Mouse (Mus musculus): ENCODE data around the gene Tmtc3. TPM values are rescaled to one million over a fixed set of nuclear protein-coding genes. Genes with fewer than 3 reads are reported as not detected.
"Not testable (repeated sequence)": the region's sequence is repeated elsewhere in the genome, so short reads cannot be mapped to it uniquely, and the experiment has no call there.

Tmtc3 gene
- 10 to 100 TPM; 24.8 to 25.4 TPM for total RNA-seq (2021)
- long read RNA-seq, experiment 1, partial matches to known transcripts, result 1 of 5 reads
- long read RNA-seq, experiment 1, other reads (novel, unspliced or antisense), result 4 of 5 reads
- long read RNA-seq, experiment 2, full-length matches to known transcripts, result 1 of 2 reads
- long read RNA-seq, experiment 2, partial matches to known transcripts, result 0 of 2 reads
- long read RNA-seq, experiment 2, other reads (novel, unspliced or antisense), result 1 of 2 reads

DNA sequence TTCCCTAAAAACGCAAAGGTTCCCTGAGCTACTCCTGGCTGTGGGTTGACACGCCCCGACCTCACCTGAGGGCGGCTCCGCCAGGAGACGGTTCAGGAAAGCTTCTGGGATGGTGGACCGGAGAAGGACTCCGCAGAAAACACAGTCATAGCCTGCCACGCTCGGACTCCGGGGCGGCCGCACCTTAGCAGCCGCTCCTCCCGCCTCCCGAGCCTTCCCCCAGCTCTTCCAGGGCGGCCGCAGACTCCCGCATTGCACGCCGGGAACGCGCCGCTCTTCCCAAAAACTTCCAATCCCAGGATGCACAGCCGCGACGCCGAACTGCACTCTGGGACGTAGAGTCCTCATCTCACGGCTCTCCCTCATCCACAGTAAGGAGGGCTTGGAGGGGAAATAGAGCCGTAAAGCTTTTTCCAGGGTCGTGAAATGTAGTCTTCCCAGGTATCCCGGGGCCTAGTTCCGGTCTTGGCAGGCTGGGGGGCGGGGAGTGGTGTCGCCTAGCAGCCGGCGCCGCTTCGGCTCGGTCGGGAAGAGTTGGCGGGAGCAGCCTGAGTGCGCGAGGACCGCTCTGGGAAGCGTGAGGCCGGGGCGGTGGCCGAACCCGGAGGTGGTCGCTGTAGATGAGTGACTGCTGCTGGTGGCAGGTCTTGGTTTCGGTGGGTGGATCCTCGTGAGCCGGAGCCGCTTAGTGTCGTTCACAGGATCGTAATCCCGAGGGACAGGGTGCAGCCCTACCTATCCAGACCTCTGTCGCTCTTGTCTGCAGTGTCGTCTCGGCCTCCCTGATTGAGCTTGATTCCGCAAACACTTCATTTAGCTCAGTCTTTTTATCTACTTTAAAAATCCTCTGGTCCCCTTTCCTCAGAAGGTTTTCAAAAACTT, at the start of gene Tmtc3, which contains the start of gene Cep290:
TSS of gene Tmtc3 (minus strand) at position 254 of the 882 bp plus-strand sequence.
TSS of gene Cep290 (plus strand) at position 462 of the 882 bp plus-strand sequence.
- DNase-seq (ENCODE audit: low spot score in 2 of 2), result peak; percentile 74 to 83

DNA sequence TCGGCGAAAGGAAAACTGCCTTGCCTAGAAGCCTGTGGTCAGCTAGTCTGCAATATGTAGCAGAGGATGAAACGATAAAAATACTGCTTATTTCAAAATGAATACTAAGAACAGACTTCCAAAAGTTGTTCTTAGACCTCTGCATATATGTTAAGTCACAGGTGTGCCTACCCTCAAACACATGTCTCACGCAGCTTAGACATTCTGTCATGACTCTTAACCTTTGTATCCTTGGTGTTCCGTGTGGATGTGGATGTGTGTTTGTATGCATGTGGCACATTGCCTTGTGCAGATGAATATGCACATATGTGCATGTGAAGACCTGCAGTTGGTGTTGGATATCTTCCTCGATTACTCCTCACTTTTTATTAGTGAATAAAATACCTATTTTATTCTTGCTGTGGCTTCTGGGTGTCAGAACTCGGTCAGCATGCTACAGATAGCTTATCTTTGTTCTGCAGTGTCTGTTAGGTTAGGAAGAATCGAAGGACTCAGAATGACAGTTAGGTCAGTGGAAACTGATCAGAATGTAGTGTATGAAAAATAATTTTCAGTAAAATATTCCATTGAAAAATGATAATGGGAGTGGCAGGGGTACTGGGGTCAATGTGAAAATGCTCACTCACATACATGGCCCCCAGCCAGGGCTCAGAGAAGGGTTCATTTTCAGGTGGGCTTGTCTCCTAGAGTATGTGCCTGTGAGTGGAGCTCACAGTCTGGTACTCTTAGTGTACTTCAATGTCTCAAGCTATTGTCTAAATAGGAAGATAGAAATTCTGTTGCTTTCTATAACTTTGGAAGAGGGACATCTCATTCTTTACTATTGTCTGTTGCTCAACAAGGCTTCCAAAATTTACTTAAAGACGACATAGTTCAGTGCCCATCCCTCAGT, 37.6 kb upstream of the Tmtc3 start:
- DNase-seq (ENCODE audit: low spot score in 2 of 2), result no peak

DNA sequence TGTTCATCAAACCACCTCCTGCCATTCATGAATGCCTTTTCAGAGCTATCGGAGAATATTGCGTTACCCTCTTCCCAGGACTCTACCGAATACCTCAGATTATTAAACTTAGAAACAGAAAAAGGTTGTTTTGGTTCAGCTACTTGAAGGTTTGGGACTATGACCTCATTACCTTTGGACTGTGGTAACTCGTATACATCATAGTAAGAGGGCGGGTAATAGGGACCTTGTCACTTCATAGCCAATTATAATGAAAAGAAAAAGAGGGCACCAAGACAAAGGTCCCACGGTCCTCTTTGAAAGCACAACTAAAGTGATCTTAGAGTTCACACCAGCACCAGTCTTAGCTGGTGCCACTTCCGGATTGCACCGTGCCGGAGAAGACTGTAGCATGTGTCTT, 35.2 kb upstream of the Tmtc3 start:
- DNase-seq (ENCODE audit: low spot score in 2 of 2), result no peak

DNA sequence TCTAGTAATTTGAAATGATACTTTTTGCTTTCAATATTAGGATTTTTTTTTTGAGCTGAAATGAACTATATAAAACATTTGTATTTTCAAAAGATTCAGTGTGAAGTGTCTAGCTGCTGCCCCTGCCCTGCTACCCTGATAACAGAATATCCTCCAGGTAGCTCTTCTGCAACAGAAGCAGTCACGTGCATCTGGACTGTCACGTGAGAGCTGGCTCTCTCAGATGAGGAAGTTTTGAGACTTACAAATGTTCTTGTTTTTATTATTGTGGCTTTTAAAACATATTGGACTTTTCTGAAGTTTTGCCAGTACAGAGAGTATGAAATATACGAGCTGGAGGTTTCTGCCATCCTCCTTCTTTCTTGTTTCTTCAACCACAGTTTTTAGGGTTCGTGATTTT, 34.5 kb upstream of the Tmtc3 start:
- DNase-seq (ENCODE audit: low spot score in 2 of 2), result no peak

DNA sequence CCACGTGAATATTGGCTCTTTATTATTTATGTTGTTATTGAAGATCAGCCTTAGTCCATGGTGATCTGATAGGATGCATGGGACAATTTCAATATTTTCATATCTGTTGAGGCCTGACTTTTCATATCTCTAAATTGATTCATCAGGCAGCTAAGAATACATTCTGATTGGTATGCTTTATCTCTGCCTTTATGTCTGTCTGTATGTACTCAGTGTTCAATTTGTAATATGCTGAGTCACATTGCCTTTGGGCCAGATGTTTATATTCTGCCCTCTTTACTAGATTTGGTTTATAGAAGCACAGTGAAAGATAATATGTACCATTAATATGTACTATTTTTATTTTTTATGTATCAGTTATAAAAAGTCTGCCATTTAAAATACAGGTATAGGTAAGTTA, 21.0 kb upstream of the Tmtc3 start:
- no peak for DNase-seq (ENCODE audit: low spot score in 2 of 2)

DNA sequence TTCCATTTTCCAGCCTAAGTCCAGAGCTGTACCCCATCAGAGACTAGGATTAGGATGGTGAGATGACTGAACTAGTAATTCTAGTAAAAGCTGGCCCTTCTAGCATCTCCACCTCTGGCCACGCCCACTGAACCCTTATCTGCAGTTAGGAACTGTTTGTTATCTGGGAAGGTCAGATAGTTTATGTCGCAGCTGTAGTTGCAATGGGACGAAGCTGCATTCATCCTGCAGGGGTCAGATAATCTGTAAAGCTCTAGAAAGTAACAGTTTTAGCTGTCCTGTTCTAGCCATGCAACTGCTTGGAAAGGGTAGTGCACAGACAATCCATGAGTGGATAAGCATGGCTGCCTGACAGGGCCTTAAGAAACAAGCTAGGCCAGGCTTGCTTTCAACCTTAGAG, 11.2 kb upstream of the Tmtc3 start:
- no peak for DNase-seq (ENCODE audit: low spot score in 2 of 2)

DNA sequence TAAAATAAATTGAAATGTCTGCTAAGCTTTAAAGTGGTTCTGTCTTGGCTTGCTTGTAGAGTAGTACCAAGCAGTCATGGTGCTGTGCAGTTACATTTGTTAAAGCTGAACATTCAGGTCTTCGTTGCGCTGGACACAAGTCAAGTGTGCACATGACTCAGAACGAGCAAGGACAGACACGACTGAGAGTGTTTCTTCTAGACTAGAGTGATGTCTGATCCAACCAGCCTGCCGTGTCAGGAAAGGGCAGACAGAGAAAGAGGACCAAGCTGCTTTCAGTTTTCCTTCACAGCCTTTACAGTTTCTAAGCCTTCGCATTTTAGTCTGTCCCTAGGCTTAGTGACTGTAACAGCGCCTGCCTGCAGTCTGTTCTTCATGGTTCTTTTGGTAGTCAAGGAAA, 4.8 kb upstream of the Tmtc3 start:
- no peak for DNase-seq (ENCODE audit: low spot score in 2 of 2)

DNA sequence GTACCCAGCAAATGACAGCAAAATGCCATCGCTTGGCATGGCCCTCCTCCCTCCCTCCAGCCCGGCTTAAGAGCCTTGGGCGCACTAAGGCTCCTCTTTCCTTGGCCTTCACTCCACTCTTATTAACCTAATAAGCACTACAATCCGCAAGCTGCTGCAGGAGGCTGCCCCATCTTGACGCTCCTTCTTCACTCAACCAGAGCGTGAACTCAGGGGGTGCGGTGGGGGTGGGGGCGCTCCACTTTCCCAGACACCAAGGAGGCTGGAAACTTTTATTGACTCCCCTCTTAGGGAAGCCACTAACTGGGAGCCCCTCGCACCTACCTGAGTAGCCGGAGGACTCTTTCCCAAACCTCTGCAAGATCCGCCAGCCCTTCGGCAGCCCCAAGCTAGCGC, 451 bp downstream of the Tmtc3 start:
- DNase-seq (ENCODE audit: low spot score in 2 of 2), result no peak

DNA sequence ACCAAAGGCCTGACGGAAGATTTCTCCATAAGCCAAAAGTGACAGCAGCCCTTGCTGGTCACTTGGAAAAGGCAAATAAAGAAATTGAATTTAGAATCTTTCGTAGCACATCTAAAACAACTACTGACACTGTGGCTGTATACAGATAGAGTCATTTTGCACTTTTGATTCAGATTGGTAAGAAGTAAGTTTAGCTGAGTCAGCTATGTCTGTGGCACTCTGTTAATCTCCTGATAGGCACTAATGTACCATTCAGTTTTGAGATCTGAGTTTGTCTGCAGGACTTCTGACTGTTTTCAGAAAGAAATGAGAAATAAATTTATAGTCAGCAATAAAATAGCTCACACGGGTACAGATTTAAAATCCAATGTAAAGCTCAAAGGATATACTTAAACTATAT, 7.6 kb downstream of the Tmtc3 start:
- no peak for DNase-seq (ENCODE audit: low spot score in 2 of 2)

DNA sequence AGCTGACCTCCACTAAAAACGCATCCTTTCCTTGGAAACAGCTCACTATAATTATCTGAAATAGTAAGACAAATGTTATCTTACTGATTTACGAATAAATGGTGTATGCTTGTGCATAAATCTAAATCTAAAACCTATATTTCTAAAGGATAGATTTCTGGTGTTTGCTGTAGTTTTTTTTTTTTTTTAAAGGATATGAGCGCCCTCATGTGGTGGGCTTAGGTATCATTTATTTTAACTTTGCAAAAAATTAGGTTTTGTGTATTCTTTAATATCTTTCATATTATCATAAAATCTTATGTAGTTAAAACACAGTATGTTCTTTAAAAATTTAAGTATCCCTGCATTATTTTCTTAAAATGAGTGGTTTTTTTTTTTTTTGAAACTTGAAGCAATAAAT, 12.1 kb downstream of the Tmtc3 start:
- no peak for DNase-seq (ENCODE audit: low spot score in 2 of 2)

DNA sequence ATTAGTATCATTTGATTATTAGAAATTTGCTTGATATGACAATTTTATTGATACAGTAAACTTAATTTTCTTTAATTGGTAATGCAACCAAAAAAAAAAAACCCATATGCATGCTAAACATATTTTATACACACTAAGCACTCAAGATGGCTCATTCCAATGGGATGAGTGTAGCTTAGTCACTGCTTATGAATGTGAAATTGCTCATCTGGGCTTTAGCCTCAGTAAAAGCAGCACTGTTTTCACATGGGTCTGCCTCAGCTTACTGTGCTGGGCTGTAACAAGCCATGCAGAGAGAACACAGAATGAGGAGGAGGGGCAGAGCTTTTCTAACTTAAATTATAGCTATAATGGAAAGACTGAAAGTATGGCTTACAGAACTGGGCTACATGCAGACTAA, 26.6 kb downstream of the Tmtc3 start:
- DNase-seq (ENCODE audit: low spot score in 2 of 2), result no peak

DNA sequence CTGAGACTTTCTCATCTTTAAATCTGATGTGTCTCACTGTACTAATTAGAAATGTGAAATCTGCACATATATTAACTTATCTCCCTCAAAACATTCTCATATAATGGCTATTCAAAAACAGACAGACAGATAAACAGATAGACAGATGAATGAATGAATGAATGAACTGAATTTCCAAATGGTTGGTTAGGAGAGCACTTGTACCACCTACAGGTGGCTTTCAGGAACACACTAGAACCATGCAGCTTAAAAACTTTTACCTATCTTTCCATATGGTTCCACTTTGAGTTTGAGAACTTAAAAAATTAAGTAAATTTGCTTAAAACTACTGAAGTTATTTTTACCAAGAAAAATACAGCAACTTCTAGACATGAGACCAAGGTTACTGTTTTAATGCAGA, 37.8 kb downstream of the Tmtc3 start:
- no peak for DNase-seq (ENCODE audit: low spot score in 2 of 2)

DNA sequence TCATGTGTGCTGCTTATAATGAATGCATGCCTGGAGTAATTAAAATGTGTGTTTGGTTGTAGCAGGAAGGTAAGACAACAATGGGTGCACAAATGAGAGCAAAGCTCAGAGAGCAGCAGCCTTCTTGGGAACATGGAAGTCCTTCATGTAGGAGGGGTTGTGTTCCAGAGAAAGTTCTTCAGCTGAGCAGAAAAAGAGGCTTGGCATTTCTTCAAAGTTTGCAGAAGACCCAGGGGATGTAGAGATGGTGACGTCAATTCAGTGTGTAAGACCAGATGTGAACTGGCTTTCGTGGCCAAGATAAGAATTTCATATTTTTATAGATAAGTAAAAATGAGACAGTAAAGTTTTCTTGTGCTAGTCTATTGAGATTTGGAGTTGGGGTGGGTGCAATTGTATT, 59.6 kb downstream of the Tmtc3 start:
- no peak for DNase-seq (ENCODE audit: low spot score in 2 of 2)

DNA sequence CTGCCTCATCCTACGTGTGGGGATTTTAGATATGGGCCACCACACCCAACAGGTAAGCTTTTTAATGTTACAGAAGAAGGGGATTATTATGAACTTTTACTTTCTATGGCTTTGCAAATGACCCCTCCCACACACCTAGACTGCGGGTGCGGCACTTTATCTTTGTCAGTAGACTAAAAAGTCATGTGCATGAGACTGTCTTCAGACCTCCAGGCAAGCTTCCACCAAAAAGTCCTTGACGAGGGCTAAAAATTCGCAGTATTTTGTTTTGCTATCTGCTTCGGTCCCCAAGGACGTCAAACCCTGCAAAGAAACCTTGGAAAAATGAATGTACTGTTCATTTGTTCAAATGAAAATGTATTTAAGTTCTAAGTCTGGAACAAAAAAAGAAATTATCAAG, 71.6 kb downstream of the Tmtc3 start:
- DNase-seq (ENCODE audit: low spot score in 2 of 2), result no peak

DNA sequence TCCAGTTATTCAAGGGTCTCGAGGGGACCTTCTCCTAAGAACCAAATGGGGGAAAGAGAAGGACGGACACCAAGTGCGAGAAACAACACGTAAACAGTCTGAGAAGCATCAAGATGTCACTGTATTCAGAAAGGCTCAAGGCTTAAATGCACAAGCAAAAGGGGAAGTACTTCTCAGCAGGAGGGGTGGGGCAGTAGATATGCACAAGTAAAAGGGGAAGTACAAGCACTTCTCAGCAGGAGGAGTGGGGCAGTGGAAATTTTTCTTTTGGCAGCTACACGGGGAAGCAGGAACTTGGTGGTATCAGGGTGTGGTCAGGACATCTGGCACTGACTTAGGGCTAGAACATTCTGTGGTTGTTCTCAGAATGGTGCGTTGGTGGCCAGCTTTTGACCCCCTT, 84.8 kb downstream of the Tmtc3 start:
- not testable (repeated sequence) for DNase-seq (ENCODE audit: low spot score in 2 of 2)

Other genes with a start within 250 kb of the Tmtc3 start
- gene Gm4301, start 151.7 kb downstream of the Tmtc3 start, total RNA-seq (2021), result not detected
- gene Gm4302, start 146.5 kb downstream of the Tmtc3 start, total RNA-seq (2021), result not detected
- not detected for gene Gm4303, start 141.4 kb downstream of the Tmtc3 start, total RNA-seq (2021)
- gene Gm4305, start 136.3 kb downstream of the Tmtc3 start, total RNA-seq (2021), result not detected
- not detected for gene Gm4307, start 126.0 kb downstream of the Tmtc3 start, total RNA-seq (2021)
- gene Gm4312, start 104.8 kb downstream of the Tmtc3 start, total RNA-seq (2021), result not detected
- gene Cep290, start 208 bp upstream of the Tmtc3 start, total RNA-seq (2021), result 10 to 100 TPM in 1 of 2 experiments, 1 to 10 TPM in 1; 9.1 to 12.2 TPM
- gene 4930430F08Rik, start 103.1 kb upstream of the Tmtc3 start, total RNA-seq (2021), result 10 to 100 TPM in 1 of 2 experiments, 1 to 10 TPM in 1; 10.0 to 12.4 TPM
- not detected for gene 1700017N19Rik, start 103.1 kb upstream of the Tmtc3 start, total RNA-seq (2021)

Measured in adrenal gland, postnatal 4 days (tissue).